Mouse (Mus musculus): Measurements from ENCODE around the gene Ngf. TPM values are rescaled to one million over a fixed set of nuclear protein-coding genes. Genes with fewer than 3 reads are reported as not detected.

Gene Ngf
- polyA plus RNA-seq, 1 experiment from 2014 or later, result 0.36 TPM

DNA sequence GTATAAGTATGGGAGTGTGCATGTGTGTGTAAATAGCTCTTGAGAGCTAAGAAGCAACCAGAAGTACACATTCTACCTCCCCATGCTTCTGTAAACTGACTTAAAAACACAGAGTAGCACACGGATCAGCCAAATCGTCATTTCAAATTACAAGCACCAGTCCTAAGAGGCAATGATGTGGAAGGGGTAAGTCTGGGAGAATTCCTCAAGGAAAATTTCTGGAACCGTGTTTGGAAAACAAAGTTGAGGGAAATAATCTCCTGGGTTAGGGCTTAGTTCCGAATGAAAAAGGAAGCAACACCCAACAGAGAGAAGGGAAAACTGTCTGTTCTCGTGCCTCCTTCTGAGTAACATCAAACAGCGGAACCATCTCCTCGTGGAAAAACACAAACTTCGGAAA, 56.1 kb downstream of the Ngf start:
- Histone ChIP-seq H3K9ac (replicated peaks; ENCODE audit: low read depth, low read length) (no peak overlapping the region), H3K4me3 (ENCODE audit: low read depth, low read length) (no peak overlapping the region), H3K27ac (ENCODE audit: low read depth, low read length) (no peak overlapping the region), H3K36me3 (ENCODE audit: control insufficient read depth, insufficient read depth, low read length) (no peaks in the 10 kb centered on the region), H3K27me3 (ENCODE audit: control insufficient read depth, insufficient read depth, low read length) (no peaks in the 10 kb centered on the region), H3K4me2 (ENCODE audit: low read depth, low read length) (no peak overlapping the region), H3K9me3 (ENCODE audit: control insufficient read depth, low read length) (no peaks in the 10 kb centered on the region), H3K4me1 (ENCODE audit: control insufficient read depth, insufficient read depth, low read length) (no peaks in the 10 kb centered on the region)
- 84% methylated on average over 8 of the region's 8 CpGs for WGBS
- ATAC-seq (ENCODE audit: low read depth), result no peak

DNA sequence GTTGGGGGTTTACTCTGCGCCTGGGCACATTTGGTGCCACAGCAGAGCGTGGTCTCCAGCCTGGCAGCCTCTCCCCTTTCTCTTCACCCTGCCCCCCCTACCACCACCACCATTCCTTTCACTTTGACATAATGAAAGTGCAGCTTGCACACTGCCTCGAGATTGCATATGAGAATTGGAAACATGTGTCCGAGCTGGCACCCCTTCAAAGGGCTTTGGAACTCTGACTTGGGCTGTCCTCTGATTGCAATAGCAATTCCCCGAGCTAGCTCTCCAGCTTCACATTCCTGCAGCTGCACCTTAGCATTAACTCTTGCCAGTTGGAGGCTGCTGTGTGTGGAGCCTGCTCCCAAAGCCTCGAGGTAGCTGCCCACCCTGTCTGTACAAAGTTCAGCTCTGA, 56.8 kb downstream of the Ngf start:
- ATAC-seq (ENCODE audit: low read depth), result no peak
- Histone ChIP-seq H3K9me3 (ENCODE audit: control insufficient read depth, low read length) (no peaks in the 10 kb centered on the region), H3K27me3 (ENCODE audit: control insufficient read depth, insufficient read depth, low read length) (no peaks in the 10 kb centered on the region), H3K4me3 (ENCODE audit: low read depth, low read length) (no peak overlapping the region), H3K4me2 (ENCODE audit: low read depth, low read length) (0 out of 2 replicates have a peak overlapping the region, but pooled peaks have one; percentile 16), H3K4me1 (ENCODE audit: control insufficient read depth, insufficient read depth, low read length) (no peaks in the 10 kb centered on the region), H3K27ac (ENCODE audit: low read depth, low read length) (no peak overlapping the region), H3K9ac (replicated peaks; ENCODE audit: low read depth, low read length) (no peak overlapping the region), H3K36me3 (ENCODE audit: control insufficient read depth, insufficient read depth, low read length) (no peaks in the 10 kb centered on the region)
- 74% methylated on average over 6 of the region's 6 CpGs for WGBS

DNA sequence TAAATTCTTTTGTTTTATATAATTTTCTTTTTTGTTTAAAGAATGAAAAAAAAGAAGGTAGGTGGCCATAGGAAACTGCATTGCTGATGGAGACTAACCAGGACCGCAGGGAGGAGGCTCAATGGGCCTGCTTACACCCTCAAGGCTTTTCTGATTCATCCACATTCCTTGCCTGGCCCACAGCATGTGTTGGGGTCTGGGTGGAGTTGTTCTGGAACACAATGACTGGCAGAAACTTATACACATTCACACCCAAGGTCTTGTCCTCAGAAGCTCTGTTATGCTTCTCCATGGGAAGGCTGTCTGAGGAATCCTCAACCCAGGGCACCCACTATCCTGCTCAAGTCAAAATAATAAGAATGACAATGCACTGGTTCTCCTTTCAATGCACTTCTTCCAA, 65.0 kb downstream of the Ngf start:
- Histone ChIP-seq H3K36me3 (ENCODE audit: control insufficient read depth, insufficient read depth, low read length) (no peaks in the 10 kb centered on the region), H3K4me2 (ENCODE audit: low read depth, low read length) (no peak overlapping the region), H3K4me3 (ENCODE audit: low read depth, low read length) (no peak overlapping the region), H3K9me3 (ENCODE audit: control insufficient read depth, low read length) (no peaks in the 10 kb centered on the region), H3K9ac (replicated peaks; ENCODE audit: low read depth, low read length) (no peak overlapping the region), H3K27ac (ENCODE audit: low read depth, low read length) (no peak overlapping the region), H3K27me3 (ENCODE audit: control insufficient read depth, insufficient read depth, low read length) (no peaks in the 10 kb centered on the region), H3K4me1 (ENCODE audit: control insufficient read depth, insufficient read depth, low read length) (no peaks in the 10 kb centered on the region)
- ATAC-seq (ENCODE audit: low read depth), result no peak
- 78% methylated on average over 1 of the region's 1 CpGs for WGBS

DNA sequence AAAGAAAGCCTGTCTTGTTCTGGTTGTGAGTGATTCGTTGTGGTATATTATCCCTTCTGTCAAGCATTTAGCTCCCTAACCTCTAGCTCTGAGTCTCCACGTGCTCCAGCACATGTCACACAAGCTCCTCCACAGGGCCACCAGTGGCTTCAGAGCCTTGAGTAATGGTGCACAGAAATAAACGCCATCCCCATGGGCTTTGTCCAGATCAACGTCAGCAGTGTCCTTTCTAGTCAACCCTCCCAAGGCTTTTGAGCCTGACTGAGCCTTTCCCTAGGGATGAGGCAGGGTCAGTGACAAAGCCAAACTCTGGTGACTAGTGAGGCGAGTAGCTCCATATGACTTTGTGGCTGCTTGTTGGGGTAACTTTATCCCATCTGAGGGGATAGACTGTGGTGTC, 73.9 kb downstream of the Ngf start:
- H3K4me2 ChIP-seq (ENCODE audit: low read depth, low read length), result no peak overlapping the region
- no peak overlapping the region for H3K9ac ChIP-seq (replicated peaks; ENCODE audit: low read depth, low read length)
- WGBS, result 78% methylated on average over 5 of the region's 5 CpGs
- H3K4me1 ChIP-seq (ENCODE audit: control insufficient read depth, insufficient read depth, low read length), result no peaks in the 10 kb centered on the region
- no peaks in the 10 kb centered on the region for H3K9me3 ChIP-seq (ENCODE audit: control insufficient read depth, low read length)
- no peak overlapping the region for H3K27ac ChIP-seq (ENCODE audit: low read depth, low read length)
- no peaks in the 10 kb centered on the region for H3K27me3 ChIP-seq (ENCODE audit: control insufficient read depth, insufficient read depth, low read length)
- H3K36me3 ChIP-seq (ENCODE audit: control insufficient read depth, insufficient read depth, low read length), result no peaks in the 10 kb centered on the region
- no peak overlapping the region for H3K4me3 ChIP-seq (ENCODE audit: low read depth, low read length)
- no peak for ATAC-seq (ENCODE audit: low read depth)

DNA sequence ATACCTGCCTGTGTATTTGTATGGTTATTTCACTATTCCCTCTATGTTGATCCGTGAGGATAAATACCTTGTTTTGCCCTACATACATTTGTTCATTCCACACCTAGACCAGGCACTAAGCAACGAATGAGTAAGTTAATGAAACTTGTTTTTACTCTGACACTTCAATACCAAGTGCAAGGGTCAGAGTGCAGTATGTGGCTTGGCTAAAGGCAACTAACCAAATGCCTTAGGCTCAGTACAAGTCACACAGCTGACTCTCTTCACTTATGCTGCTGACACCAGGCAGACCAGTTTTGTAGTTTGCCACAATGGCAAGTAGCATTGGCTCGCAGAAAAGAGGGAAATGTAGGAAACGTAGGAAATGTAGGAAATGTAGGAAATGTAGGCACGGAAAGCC, 77.8 kb downstream of the Ngf start:
- no peak overlapping the region for H3K4me3 ChIP-seq (ENCODE audit: low read depth, low read length)
- no peak for ATAC-seq (ENCODE audit: low read depth)
- H3K9me3 ChIP-seq (ENCODE audit: control insufficient read depth, low read length), result no peaks in the 10 kb centered on the region
- no peaks in the 10 kb centered on the region for H3K27me3 ChIP-seq (ENCODE audit: control insufficient read depth, insufficient read depth, low read length)
- H3K4me1 ChIP-seq (ENCODE audit: control insufficient read depth, insufficient read depth, low read length), result no peaks in the 10 kb centered on the region
- no peak overlapping the region for H3K9ac ChIP-seq (replicated peaks; ENCODE audit: low read depth, low read length)
- no peaks in the 10 kb centered on the region for H3K36me3 ChIP-seq (ENCODE audit: control insufficient read depth, insufficient read depth, low read length)
- no peak overlapping the region for H3K27ac ChIP-seq (ENCODE audit: low read depth, low read length)
- H3K4me2 ChIP-seq (ENCODE audit: low read depth, low read length), result no peak overlapping the region
- WGBS, result 91% methylated on average over 5 of the region's 5 CpGs

DNA sequence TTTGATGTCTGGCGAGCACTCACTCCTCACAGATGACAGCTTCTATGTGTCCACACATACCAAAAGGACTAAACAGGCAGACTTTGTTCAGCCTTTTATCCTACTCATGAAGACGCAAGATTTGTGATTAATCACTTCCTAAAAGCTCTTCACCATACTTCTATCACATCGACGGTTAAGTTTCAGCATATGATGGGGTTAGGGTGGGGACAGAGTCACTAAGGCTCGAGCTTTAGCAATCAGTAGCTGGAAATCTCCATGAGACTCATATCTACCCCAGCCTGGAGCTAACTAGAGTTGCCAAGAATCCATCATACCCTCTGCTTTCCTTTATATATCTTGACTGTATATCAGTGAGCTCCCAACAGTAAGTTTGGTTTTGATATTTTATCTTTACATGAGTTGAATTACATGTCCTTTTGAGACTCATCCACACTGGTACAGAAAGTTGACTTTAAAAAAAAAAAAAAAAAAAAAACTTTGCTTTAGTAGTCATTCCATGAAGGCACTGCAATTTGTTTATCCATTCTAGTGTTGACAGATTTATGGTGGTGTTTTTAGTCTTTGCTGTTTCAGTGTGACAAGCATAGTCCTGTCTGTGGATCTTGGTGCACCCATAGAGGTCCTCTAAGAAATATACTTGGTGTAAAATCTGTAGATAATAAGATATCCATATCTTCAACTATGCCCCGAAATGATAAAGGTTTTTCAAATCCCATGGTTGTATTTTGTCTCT, 84.4 kb downstream of the Ngf start:
- WGBS, result 83% methylated on average over 6 of the region's 6 CpGs
- ATAC-seq (ENCODE audit: low read depth), result no peak
- Histone ChIP-seq H3K9me3 (ENCODE audit: control insufficient read depth, low read length) (no peaks in the 10 kb centered on the region), H3K27ac (ENCODE audit: low read depth, low read length) (no peak overlapping the region), H3K4me3 (ENCODE audit: low read depth, low read length) (no peak overlapping the region), H3K4me2 (ENCODE audit: low read depth, low read length) (no peak overlapping the region), H3K4me1 (ENCODE audit: control insufficient read depth, insufficient read depth, low read length) (no peaks in the 10 kb centered on the region), H3K36me3 (ENCODE audit: control insufficient read depth, insufficient read depth, low read length) (no peaks in the 10 kb centered on the region), H3K9ac (replicated peaks; ENCODE audit: low read depth, low read length) (no peak overlapping the region), H3K27me3 (ENCODE audit: control insufficient read depth, insufficient read depth, low read length) (no peaks in the 10 kb centered on the region)

DNA sequence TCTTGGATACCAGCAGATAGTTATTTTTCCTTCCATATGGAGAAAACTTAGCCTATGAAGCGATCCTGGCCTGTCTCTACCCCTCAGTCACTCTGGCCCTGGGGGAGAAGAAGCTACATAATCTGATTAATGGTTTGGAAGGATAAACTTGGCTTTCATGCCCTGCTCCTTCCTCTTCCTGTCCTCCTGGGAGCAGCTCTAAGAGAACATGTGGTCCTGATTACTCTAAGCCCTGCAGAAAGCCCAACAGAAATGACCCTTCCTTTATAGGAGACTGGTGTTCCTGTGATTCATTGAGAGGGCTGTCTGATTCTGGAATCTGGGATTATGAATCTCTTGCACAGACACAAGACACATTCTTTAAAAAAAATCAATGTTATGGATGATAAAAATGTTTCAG, 86.4 kb downstream of the Ngf start:
- Histone ChIP-seq H3K4me1 (ENCODE audit: control insufficient read depth, insufficient read depth, low read length) (no peaks in the 10 kb centered on the region), H3K27ac (ENCODE audit: low read depth, low read length) (no peak overlapping the region), H3K9ac (replicated peaks; ENCODE audit: low read depth, low read length) (no peak overlapping the region), H3K4me3 (ENCODE audit: low read depth, low read length) (no peak overlapping the region), H3K9me3 (ENCODE audit: control insufficient read depth, low read length) (no peaks in the 10 kb centered on the region), H3K4me2 (ENCODE audit: low read depth, low read length) (no peak overlapping the region), H3K36me3 (ENCODE audit: control insufficient read depth, insufficient read depth, low read length) (no peaks in the 10 kb centered on the region), H3K27me3 (ENCODE audit: control insufficient read depth, insufficient read depth, low read length) (no peaks in the 10 kb centered on the region)
- ATAC-seq (ENCODE audit: low read depth), result no peak
- 69% methylated on average over 1 of the region's 1 CpGs for WGBS

DNA sequence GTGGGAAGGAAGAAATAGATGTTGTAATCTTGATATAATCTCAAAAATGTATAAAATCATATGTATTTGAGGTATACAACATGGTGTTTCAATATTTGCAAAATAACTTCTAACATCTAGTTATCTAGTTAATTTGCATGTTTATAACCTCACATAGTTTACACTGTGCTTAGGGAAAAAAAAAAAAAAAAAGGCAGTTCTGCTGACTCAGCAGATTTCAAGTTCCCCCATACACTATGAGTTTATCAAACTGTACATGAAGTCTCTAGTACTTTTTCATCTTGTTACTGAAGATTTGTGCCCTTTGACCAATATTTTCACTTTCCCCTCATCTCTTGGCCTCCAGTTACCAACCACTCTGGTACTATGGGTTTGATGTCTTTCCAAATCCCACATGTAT, 86.9 kb downstream of the Ngf start:
- no peak for ATAC-seq (ENCODE audit: low read depth)
- Histone ChIP-seq H3K36me3 (ENCODE audit: control insufficient read depth, insufficient read depth, low read length) (no peaks in the 10 kb centered on the region), H3K9ac (replicated peaks; ENCODE audit: low read depth, low read length) (no peak overlapping the region), H3K4me2 (ENCODE audit: low read depth, low read length) (no peak overlapping the region), H3K4me3 (ENCODE audit: low read depth, low read length) (no peak overlapping the region), H3K27me3 (ENCODE audit: control insufficient read depth, insufficient read depth, low read length) (no peaks in the 10 kb centered on the region), H3K27ac (ENCODE audit: low read depth, low read length) (no peak overlapping the region), H3K4me1 (ENCODE audit: control insufficient read depth, insufficient read depth, low read length) (no peaks in the 10 kb centered on the region), H3K9me3 (ENCODE audit: control insufficient read depth, low read length) (no peaks in the 10 kb centered on the region)

Measured in neural tube, embryonic 14.5 days (tissue).